Mouse (Mus musculus): ENCODE measurements around the gene Chst3. TPM values are rescaled to one million over a fixed set of nuclear protein-coding genes. Genes with fewer than 3 reads are reported as not detected.
"Not testable (repeated sequence)": the region's sequence is repeated elsewhere in the genome, so short reads cannot be mapped to it uniquely, and the experiment has no call there.

Gene Chst3
- polyA plus RNA-seq, 1 experiment = 0.43 TPM

DNA sequence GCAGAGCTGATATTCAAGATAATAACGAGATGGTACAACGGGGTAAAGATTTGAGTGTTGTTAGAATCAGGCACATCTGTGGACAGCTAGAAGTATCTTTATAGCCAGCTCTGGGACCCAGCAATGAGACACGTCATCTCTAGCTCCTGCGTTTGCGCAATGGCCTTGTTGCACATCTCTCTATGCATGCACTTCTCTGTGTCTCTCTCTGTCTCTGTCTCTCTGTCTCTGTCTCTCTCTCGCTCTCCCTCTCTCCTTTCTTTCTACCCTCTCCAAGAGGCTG lies 56.1 kb downstream of the Chst3 start:
- Histone ChIP-seq H3K4me3 (ENCODE audit: low read depth, low read length) (no peak overlapping the region), H3K27ac (ENCODE audit: insufficient read depth, low read length) (no peak overlapping the region), H3K36me3 (ENCODE audit: control insufficient read depth, insufficient read depth, low read length, poor library complexity, severe bottlenecking) (no peaks in the 10 kb centered on the region), H3K9ac (ENCODE audit: low read depth, poor library complexity, severe bottlenecking) (no peak overlapping the region), H3K27me3 (ENCODE audit: control insufficient read depth, insufficient read depth, low read length, poor library complexity, severe bottlenecking) (no peaks in the 10 kb centered on the region), H3K4me1 (ENCODE audit: control insufficient read depth, insufficient read depth, low read length) (peaks cover 7% of the 10 kb centered on the region), H3K9me3 (replicated peaks; ENCODE audit: control insufficient read depth, insufficient read depth, low read length, poor library complexity, severe bottlenecking) (no peaks in the 10 kb centered on the region)
- no peak for TF ChIP-seq POLR2A (IDR thresholded peaks at IDR 0.05; ENCODE audit: insufficient read depth, low read length)
- TF ChIP-seq CTCF (IDR thresholded peaks at IDR 0.05; ENCODE audit: low read depth, low read length) = no peak

DNA sequence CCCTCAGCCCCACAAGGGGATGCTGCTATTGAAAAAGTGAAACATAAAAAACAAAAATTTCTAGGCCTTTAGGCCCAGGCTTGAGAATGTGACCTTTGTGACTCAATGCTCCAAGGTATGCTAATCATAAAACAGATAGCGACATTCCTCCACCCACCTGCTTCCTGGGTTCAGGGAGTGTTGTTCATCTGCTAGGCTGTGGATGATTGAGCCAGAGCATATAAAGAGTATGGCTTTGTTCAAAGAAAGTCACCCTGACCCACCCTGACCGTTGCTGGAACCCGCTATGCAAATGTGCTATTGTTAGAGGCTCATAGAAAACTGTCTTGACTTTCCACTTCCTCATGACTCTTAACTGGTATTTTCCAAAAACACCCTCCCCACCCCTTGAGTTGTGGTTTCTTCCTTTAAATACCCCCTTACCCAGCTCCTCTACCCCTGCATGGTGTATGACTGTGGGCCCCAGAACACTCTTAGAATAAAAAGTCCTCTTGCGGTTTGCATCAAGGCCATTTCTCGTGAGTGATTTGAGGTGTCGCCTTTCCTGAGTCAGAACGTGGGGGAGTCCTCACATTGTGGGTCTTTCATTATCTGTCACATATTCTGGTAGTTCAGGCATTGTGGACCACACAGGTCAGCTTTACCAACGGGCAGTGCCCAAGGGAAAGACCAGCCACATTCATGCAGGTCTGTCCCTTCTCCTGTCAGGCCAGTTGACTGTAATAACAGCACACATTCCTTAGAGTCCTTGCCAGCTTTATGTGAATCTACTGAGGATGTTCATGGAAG lies 56.7 kb downstream of the Chst3 start:
- H3K27me3 ChIP-seq (ENCODE audit: control insufficient read depth, insufficient read depth, low read length, poor library complexity, severe bottlenecking); H3K27ac ChIP-seq (ENCODE audit: insufficient read depth, low read length): not testable (repeated sequence)

DNA sequence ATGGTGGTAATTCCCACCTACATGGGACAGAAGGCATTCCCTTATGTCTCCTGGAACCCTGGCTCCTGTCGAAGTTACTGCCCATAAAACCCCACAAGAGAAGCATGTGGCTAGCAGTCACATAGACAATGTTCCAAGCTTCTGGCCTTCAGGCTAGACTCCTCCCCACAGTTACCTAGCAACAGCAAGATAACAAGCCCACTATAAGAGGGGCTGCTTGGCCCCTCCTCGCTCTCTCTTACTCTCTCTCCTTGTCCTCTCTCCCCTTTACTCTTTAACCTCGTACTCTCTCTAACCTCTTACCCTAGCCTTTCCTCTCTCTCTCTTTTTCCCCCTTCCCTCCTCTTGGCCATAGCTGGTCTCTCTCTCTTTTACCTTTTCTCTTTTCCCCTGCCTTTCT lies 57.7 kb downstream of the Chst3 start:
- not testable (repeated sequence) for H3K4me3 ChIP-seq (ENCODE audit: low read depth, low read length); H3K4me1 ChIP-seq (ENCODE audit: control insufficient read depth, insufficient read depth, low read length); H3K27ac ChIP-seq (ENCODE audit: insufficient read depth, low read length); H3K9me3 ChIP-seq (replicated peaks; ENCODE audit: control insufficient read depth, insufficient read depth, low read length, poor library complexity, severe bottlenecking); H3K27me3 ChIP-seq (ENCODE audit: control insufficient read depth, insufficient read depth, low read length, poor library complexity, severe bottlenecking); H3K36me3 ChIP-seq (ENCODE audit: control insufficient read depth, insufficient read depth, low read length, poor library complexity, severe bottlenecking); H3K9ac ChIP-seq (ENCODE audit: low read depth, poor library complexity, severe bottlenecking)

More for the DNA sequence above, 56.7 kb downstream of the Chst3 start:
- not testable (repeated sequence) for H3K4me3 ChIP-seq (ENCODE audit: low read depth, low read length); H3K4me1 ChIP-seq (ENCODE audit: control insufficient read depth, insufficient read depth, low read length); H3K36me3 ChIP-seq (ENCODE audit: control insufficient read depth, insufficient read depth, low read length, poor library complexity, severe bottlenecking); H3K9me3 ChIP-seq (replicated peaks; ENCODE audit: control insufficient read depth, insufficient read depth, low read length, poor library complexity, severe bottlenecking); H3K9ac ChIP-seq (ENCODE audit: low read depth, poor library complexity, severe bottlenecking)

DNA sequence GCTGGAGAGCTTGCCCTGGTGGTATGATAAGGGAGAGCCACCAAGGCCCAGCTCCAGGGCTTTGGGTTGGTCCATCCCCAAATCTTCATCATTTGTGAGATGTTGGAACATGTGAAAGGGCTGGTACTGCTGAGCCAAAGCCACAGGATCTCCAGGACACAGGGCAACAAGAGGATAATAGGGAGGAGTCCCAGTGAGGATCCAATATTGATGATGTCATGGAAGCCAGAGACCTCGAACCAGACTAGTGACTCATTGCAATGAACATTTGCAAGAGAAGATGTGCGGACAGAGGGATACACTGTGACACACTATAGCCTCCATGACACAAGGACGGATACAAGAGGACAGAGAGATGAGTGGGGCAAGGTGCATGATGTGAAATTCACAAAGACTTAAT lies 60.9 kb downstream of the Chst3 start:
- no peak for TF ChIP-seq EP300 (IDR thresholded peaks at IDR 0.05; ENCODE audit: insufficient read depth, low read depth, low read length)
- no peak for TF ChIP-seq CTCF (IDR thresholded peaks at IDR 0.05; ENCODE audit: low read depth, low read length)
- TF ChIP-seq POLR2A (IDR thresholded peaks at IDR 0.05; ENCODE audit: insufficient read depth, low read length) = no peak

DNA sequence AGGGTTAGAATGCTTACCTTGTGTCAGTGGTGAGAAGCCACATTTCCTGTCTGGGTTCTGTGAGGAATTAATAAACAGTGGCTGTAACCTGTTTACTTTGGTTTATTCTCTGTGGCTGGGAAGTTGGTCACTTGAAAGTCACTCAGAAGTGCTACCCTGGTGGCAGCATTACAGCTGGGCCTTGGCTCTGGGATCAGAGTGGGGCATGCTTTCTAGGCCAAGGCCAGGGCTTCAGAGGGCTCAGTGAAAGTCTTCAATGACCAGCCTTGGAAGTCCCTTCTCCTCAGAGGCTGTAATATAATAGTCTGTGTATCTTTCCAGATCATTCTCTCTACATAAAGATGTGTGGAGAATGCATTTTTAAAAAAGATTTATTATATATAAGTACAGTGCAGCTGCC lies 63.0 kb downstream of the Chst3 start:
- no peak for TF ChIP-seq EP300 (IDR thresholded peaks at IDR 0.05; ENCODE audit: insufficient read depth, low read depth, low read length)
- no peak for TF ChIP-seq CTCF (IDR thresholded peaks at IDR 0.05; ENCODE audit: low read depth, low read length)
- no peak for TF ChIP-seq POLR2A (IDR thresholded peaks at IDR 0.05; ENCODE audit: insufficient read depth, low read length)
- H3K9me3 ChIP-seq (replicated peaks; ENCODE audit: control insufficient read depth, insufficient read depth, low read length, poor library complexity, severe bottlenecking) = no peaks in the 10 kb centered on the region
- no peak overlapping the region for H3K9ac ChIP-seq (ENCODE audit: low read depth, poor library complexity, severe bottlenecking)
- H3K4me3 ChIP-seq (ENCODE audit: low read depth, low read length) = no peak overlapping the region
- no peak overlapping the region for H3K27ac ChIP-seq (ENCODE audit: insufficient read depth, low read length)
- no peaks in the 10 kb centered on the region for H3K27me3 ChIP-seq (ENCODE audit: control insufficient read depth, insufficient read depth, low read length, poor library complexity, severe bottlenecking)
- H3K36me3 ChIP-seq (ENCODE audit: control insufficient read depth, insufficient read depth, low read length, poor library complexity, severe bottlenecking) = no peaks in the 10 kb centered on the region
- no peaks in the 10 kb centered on the region for H3K4me1 ChIP-seq (ENCODE audit: control insufficient read depth, insufficient read depth, low read length)

More for the DNA sequence above, 60.9 kb downstream of the Chst3 start:
- Histone ChIP-seq H3K36me3 (ENCODE audit: control insufficient read depth, insufficient read depth, low read length, poor library complexity, severe bottlenecking) (no peaks in the 10 kb centered on the region), H3K9me3 (replicated peaks; ENCODE audit: control insufficient read depth, insufficient read depth, low read length, poor library complexity, severe bottlenecking) (no peaks in the 10 kb centered on the region), H3K27me3 (ENCODE audit: control insufficient read depth, insufficient read depth, low read length, poor library complexity, severe bottlenecking) (no peaks in the 10 kb centered on the region), H3K4me3 (ENCODE audit: low read depth, low read length) (no peak overlapping the region), H3K9ac (ENCODE audit: low read depth, poor library complexity, severe bottlenecking) (no peak overlapping the region), H3K4me1 (ENCODE audit: control insufficient read depth, insufficient read depth, low read length) (no peaks in the 10 kb centered on the region), H3K27ac (ENCODE audit: insufficient read depth, low read length) (no peak overlapping the region)

DNA sequence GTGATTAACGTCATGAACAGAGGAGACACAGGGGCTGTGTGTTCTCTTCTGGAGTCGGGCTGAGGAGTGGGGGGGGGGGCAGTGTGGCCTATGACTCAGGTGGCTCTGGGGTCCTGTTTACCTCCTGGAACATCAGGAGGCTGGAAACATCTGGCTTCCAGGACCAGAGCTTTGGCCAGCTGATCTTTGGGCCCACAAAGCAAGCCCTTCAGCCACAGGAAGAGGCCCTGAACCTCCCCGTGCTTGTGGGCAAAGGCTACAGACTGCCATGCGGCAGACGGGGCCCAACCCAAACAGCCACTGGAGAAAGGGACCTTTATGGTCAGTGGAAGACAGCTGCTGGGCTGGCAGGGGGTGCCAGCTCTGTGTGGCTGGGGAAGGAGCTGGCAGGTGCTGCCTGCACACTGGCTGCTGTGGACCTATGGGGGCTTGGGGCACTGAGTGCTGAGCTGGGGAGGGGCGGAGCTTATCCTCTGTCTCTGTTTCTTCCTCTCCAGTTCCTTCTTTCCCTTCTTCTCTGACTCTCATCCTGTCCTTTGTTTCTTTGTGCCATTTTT lies 67.9 kb downstream of the Chst3 start:
- Histone ChIP-seq H3K9me3 (replicated peaks; ENCODE audit: control insufficient read depth, insufficient read depth, low read length, poor library complexity, severe bottlenecking) (no peaks in the 10 kb centered on the region), H3K9ac (ENCODE audit: low read depth, poor library complexity, severe bottlenecking) (no peak overlapping the region), H3K27ac (ENCODE audit: insufficient read depth, low read length) (no peak overlapping the region), H3K4me1 (ENCODE audit: control insufficient read depth, insufficient read depth, low read length) (no peaks in the 10 kb centered on the region), H3K27me3 (ENCODE audit: control insufficient read depth, insufficient read depth, low read length, poor library complexity, severe bottlenecking) (no peaks in the 10 kb centered on the region), H3K36me3 (ENCODE audit: control insufficient read depth, insufficient read depth, low read length, poor library complexity, severe bottlenecking) (no peaks in the 10 kb centered on the region), H3K4me3 (ENCODE audit: low read depth, low read length) (no peak overlapping the region)
- TF ChIP-seq POLR2A (IDR thresholded peaks at IDR 0.05; ENCODE audit: insufficient read depth, low read length) (no peak), CTCF (IDR thresholded peaks at IDR 0.05; ENCODE audit: low read depth, low read length) (no peak)
